Mouse (Mus musculus) layer of hippocampus, adult 2 months (tissue): Measurements from ENCODE around the gene Rin1. TPM values are rescaled to one million over a fixed set of nuclear protein-coding genes. Genes with fewer than 3 reads are reported as not detected.

Experiments
- DNase-seq, 2 experiments: peaks; one replicate each; pipeline ENCODE4 v3.0.0; 2022; ENCODE audit warnings: low spot score in 2 of 2
- H3K27ac ChIP-seq: fragments of 200-600 bp; 2 replicates; pipeline ENCODE4 v1.8.1; 2022
- H3K4me3 ChIP-seq: fragments of 200-600 bp; 2 replicates; pipeline ENCODE4 v1.8.1; 2022; ENCODE audit warnings: mild to moderate bottlenecking
- CTCF ChIP-seq: fragments of 200-600 bp; conservative IDR thresholded peaks from 2 replicates; pipeline ENCODE4 v1.8.1; 2022; ENCODE audit warnings: antibody characterized with exemption, mild to moderate bottlenecking, moderate library complexity
- total RNA-seq, 2 experiments: library from RNA; stranded (reverse); gene quantifications; 2 replicates each; pipeline ENCODE4 v1.2.3; 2021

Gene Rin1
- total RNA-seq, 2 experiments from 2014 or later: 117 to 119 TPM

- peak overlapping the region; percentile 71 for H3K4me3 ChIP-seq
- no peak for DNase-seq
- H3K27ac ChIP-seq: peak overlapping the region; percentile 97
- TF ChIP-seq CTCF: no peak
These were observed 44.6 kb downstream of the Rin1 start for GRCm38 (mm10) chr19:5094746-5095417.

GRCm38 (mm10) chr19:5095887-5096474, 45.7 kb downstream of the Rin1 start:
- H3K4me3 ChIP-seq: peak overlapping the region; percentile 71
- peak; percentile 73 to 77 for DNase-seq
- TF ChIP-seq CTCF: 0 out of 2 replicates have a peak, but pooled peaks have one; percentile 4
- H3K27ac ChIP-seq: peak overlapping the region; percentile 97

DNA sequence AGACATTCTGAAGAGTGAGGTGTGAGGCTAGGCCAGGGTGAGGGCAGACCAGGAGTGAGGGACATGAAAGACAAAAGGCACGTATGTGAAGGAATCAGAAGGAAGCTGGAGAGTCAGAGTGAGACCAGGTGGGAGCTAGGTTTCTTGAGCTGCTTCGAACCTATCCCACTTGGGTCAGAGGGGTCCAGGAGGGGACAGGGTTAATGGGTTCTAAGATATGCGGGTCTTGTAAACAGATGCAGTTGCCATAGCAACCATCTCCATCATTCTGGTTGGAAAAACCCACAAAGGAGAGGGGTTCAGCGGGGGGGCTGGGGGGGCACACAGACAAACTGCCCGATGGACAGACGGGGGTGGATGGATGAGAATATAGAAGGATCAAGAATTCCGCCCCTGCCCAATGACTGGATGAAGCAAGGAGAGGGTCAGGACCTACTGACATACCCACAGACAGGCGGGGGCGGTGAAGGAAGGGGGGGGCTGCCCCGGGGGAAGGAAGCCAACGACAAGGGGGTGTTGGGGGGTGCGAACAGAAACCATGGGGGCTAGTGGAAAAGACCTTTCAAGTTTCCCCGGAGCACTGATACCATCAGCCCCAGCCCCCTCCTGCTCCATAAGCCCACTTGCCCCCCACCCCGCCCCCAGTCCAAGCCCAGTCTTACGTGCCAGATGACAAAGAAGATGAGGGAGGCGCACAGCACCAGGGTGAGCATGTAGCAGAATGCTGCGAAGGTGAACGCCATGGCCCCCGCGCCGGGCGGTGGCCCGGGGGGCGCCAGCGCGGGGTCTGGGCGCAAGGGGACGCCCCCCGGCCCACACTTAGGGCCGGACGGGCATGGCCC, 47.5 kb downstream of the Rin1 start:
- Histone ChIP-seq H3K4me3 (peak overlapping the region; percentile 71), H3K27ac (peak overlapping the region; percentile 97)
- no peak for TF ChIP-seq CTCF
- DNase-seq: no peak

DNA sequence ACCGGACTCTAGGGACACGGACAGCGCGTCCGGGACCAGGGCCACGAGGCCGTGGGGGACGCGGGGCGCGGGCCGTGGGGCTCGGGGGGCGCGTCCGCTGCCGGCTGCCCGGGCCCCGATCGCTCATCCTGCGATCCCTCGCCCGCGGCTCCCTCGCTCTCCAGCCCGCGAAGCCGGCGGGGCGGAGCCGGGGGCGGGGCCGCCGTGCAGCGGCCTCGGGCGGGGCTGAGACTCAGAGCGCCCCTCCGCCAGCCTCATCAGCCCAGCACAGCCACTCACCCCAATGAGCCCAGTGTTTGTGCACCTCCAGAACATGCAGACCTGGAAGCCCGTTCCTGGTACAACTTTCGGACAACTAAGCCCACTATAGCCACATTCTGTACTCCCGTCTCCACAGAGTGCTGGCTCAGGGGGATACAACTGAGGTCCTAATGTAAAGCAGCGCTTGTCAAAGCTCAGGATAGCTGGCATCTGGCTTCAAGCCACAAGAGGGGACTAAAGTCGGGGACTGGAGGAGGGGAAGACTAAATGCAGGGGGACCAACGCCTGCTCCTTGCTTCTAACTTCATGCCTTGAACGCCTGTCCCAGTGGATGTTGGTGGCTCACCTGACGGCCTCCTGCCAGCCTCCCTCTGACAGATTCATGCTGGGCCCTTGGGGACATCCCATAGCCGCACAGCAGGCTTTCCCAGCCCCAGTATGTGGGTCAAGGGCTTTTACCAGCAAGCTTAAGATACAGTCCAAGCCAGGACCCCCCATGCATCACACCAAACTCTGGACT, 48.3 kb downstream of the Rin1 start, which contains the start of gene Cnih2:
Gene Cnih2, minus strand, starts transcription at position 159 of the 781 bp plus-strand sequence.
- DNase-seq: peak in 1 of 2 experiments; percentile 78
- TF ChIP-seq CTCF: no peak
- Histone ChIP-seq H3K27ac (peak within 1 kb of the TSS; percentile 97), H3K4me3 (peak within 1 kb of the TSS; percentile 71)

DNA sequence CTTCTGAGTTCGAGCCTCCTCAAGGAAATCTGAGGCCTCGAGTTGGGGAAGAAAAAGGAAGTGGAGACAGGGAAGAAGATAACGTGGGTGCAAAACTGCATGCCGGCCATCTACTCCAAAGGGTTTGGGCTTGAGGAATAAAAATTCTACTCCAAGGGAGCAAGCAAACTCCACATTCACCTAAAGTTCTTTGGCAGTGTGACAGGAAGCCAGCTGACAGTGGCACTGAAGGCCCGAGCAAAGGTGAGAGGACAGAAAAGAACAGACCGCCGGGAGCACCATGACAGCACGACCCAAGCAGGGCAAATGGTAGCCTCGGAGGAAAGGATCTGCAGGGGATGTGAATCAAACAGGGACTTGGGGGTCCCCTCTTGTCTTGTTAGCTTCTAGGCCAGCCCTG, 55.8 kb downstream of the Rin1 start:
- Histone ChIP-seq H3K4me3 (peak overlapping the region; percentile 91), H3K27ac (peak overlapping the region; percentile 100)
- no peak for TF ChIP-seq CTCF
- DNase-seq: no peak

Other genes with a start within 250 kb of the Rin1 start
- 10 to 100 TPM; 26.6 to 27.2 TPM for gene Gm21992, start 238.9 kb upstream of the Rin1 start, total RNA-seq
- gene Rbm14, start 238.8 kb upstream of the Rin1 start, total RNA-seq: 10 to 100 TPM; 59.5 to 65.9 TPM
- gene Ccs, start 211.1 kb upstream of the Rin1 start, total RNA-seq: 10 to 100 TPM; 33.9 to 38.8 TPM
- 1 to 10 TPM; 1.7 to 2.2 TPM for gene Ccdc87, start 211.1 kb upstream of the Rin1 start, total RNA-seq
- gene Ctsf, start 195.4 kb upstream of the Rin1 start, total RNA-seq: 100 to 1,000 TPM; 108 to 114 TPM
- 1 to 10 TPM in 1 of 2 experiments, under 1 TPM in 1; 0.82 to 1.5 TPM for gene Actn3, start 172.6 kb upstream of the Rin1 start, total RNA-seq
- gene Zdhhc24, start 171.8 kb upstream of the Rin1 start, total RNA-seq: 10 to 100 TPM; 26.3 to 27.3 TPM
- gene Bbs1, start 143.9 kb upstream of the Rin1 start, total RNA-seq: 10 to 100 TPM; 35.9 to 46.3 TPM
- gene Dpp3, start 122.2 kb upstream of the Rin1 start, total RNA-seq: 10 to 100 TPM; 36.6 to 44.2 TPM
- gene Peli3, start 107.4 kb upstream of the Rin1 start, total RNA-seq: 10 to 100 TPM; 21.4 to 21.9 TPM
- 10 to 100 TPM; 58.8 to 62.8 TPM for gene Mrpl11, start 88.3 kb upstream of the Rin1 start, total RNA-seq
- gene Npas4, start 60.2 kb upstream of the Rin1 start, total RNA-seq: 10 to 100 TPM in 1 of 2 experiments, 1 to 10 TPM in 1; 6.4 to 11.2 TPM
- gene Slc29a2, start 26.6 kb upstream of the Rin1 start, total RNA-seq: 10 to 100 TPM; 16.2 to 16.7 TPM
- gene B4gat1, start 11.7 kb upstream of the Rin1 start, total RNA-seq: 100 to 1,000 TPM; 112 to 130 TPM
- gene AC124502.3, start 11.6 kb upstream of the Rin1 start, total RNA-seq: 1 to 10 TPM; 4.1 to 7.6 TPM
- 10 to 100 TPM; 21.4 to 25.3 TPM for gene Brms1, start 9.1 kb upstream of the Rin1 start, total RNA-seq
- 1 to 10 TPM; 3.2 to 3.9 TPM for gene Cd248, start 17.6 kb downstream of the Rin1 start, total RNA-seq
- gene Tmem151a, start 35.0 kb downstream of the Rin1 start, total RNA-seq: 100 to 1,000 TPM; 112 to 114 TPM
- gene Yif1a, start 38.1 kb downstream of the Rin1 start, total RNA-seq: 10 to 100 TPM; 23.3 to 23.5 TPM
- 100 to 1,000 TPM; 614 to 642 TPM for gene Cnih2, start 48.0 kb downstream of the Rin1 start, total RNA-seq
- gene Rab1b, start 56.6 kb downstream of the Rin1 start, total RNA-seq: 100 to 1,000 TPM; 156 to 169 TPM
- gene Klc2, start 68.1 kb downstream of the Rin1 start, total RNA-seq: 100 to 1,000 TPM; 223 to 231 TPM
- 10 to 100 TPM; 56.4 to 57.4 TPM for gene Pacs1, start 222.6 kb downstream of the Rin1 start, total RNA-seq
- 100 to 1,000 TPM; 214 to 219 TPM for gene Sf3b2, start 245.0 kb downstream of the Rin1 start, total RNA-seq
- gene Gal3st3, start 247.8 kb downstream of the Rin1 start, total RNA-seq: 100 to 1,000 TPM; 106 to 109 TPM